Mouse (Mus musculus) A20 (cell line): Measurements from ENCODE around the gene Mei4.

Experiments
- DNase-seq: peaks from one replicate; pipeline ENCODE4 v3.0.0-alpha.2; 2011; ENCODE audit warnings: low read depth, low spot score

The Mei4 gene

GRCm38 (mm10) chr9:81863181-81863887 is at the start of gene Mei4:
TSS of gene Mei4 (plus strand) at chr9:81863670.
- DNase-seq, result no peak

- no peak for DNase-seq
Measured at GRCm38 (mm10) chr9:81819715-81820373, 43.6 kb upstream of the Mei4 start.

GRCm38 (mm10) chr9:81827560-81827959 is 35.9 kb upstream of the Mei4 start:
- DNase-seq, result no peak

GRCm38 (mm10) chr9:81834056-81834455 is 29.4 kb upstream of the Mei4 start:
- no peak for DNase-seq

- DNase-seq, result no peak
Measured at GRCm38 (mm10) chr9:81858861-81859260, 4.6 kb upstream of the Mei4 start.

- DNase-seq, result no peak
Measured at GRCm38 (mm10) chr9:81863888-81864234, 391 bp downstream of the Mei4 start.

- peak; percentile 19 for DNase-seq
Measured at GRCm38 (mm10) chr9:81866032-81866431, 2.6 kb downstream of the Mei4 start.

- DNase-seq, result no peak
Measured at GRCm38 (mm10) chr9:81921456-81921855, 58.0 kb downstream of the Mei4 start.

- DNase-seq, result no peak
Measured at GRCm38 (mm10) chr9:81924744-81925143, 61.3 kb downstream of the Mei4 start.

- no peak for DNase-seq
Measured at GRCm38 (mm10) chr9:81940533-81940932, 77.1 kb downstream of the Mei4 start.

- DNase-seq, result peak; percentile 30
Measured at GRCm38 (mm10) chr9:81945624-81946023, 82.2 kb downstream of the Mei4 start.

GRCm38 (mm10) chr9:81956858-81957257 is 93.4 kb downstream of the Mei4 start:
- DNase-seq, result no peak

- DNase-seq, result no peak
Measured at GRCm38 (mm10) chr9:81957842-81958241, 94.4 kb downstream of the Mei4 start.

GRCm38 (mm10) chr9:81966765-81967164 is 103.3 kb downstream of the Mei4 start:
- no peak for DNase-seq

- no peak for DNase-seq
Measured at GRCm38 (mm10) chr9:81968935-81969334, 105.5 kb downstream of the Mei4 start.

GRCm38 (mm10) chr9:81982461-81982860 is 119.0 kb downstream of the Mei4 start:
- no peak for DNase-seq

GRCm38 (mm10) chr9:82012991-82013390 is 149.5 kb downstream of the Mei4 start:
- no peak for DNase-seq

GRCm38 (mm10) chr9:82042515-82043056 is 179.1 kb downstream of the Mei4 start:
- DNase-seq, result no peak

GRCm38 (mm10) chr9:82044517-82044916 is 181.0 kb downstream of the Mei4 start:
- DNase-seq, result no peak

- DNase-seq, result no peak
Measured at GRCm38 (mm10) chr9:82073832-82074231, 210.4 kb downstream of the Mei4 start.

- no peak for DNase-seq
Measured at GRCm38 (mm10) chr9:82075270-82075669, 211.8 kb downstream of the Mei4 start.

- DNase-seq, result no peak
Measured at GRCm38 (mm10) chr9:82096409-82096808, 232.9 kb downstream of the Mei4 start.

- DNase-seq, result no peak
Measured at GRCm38 (mm10) chr9:82114865-82115264, 251.4 kb downstream of the Mei4 start.
